Mouse (Mus musculus) cerebellum, adult 2 months (tissue): ENCODE measurements around the gene 1700029P11Rik.
A peak's percentile ranks its signal among the peaks of the same experiment; 100 is the strongest.

Source experiments
- CTCF ChIP-seq: fragments of 200-500 bp; IDR thresholded peaks from 2 replicates; pipeline ENCODE4 v1.5.1; 2011; ENCODE audit warnings: low read depth, mild to moderate bottlenecking, control low read depth, low read length, moderate library complexity, borderline replicate concordance; ENCODE audit not compliant: insufficient read depth
- POLR2A ChIP-seq: fragments of 200-500 bp; IDR thresholded peaks from 2 replicates; pipeline ENCODE4 v1.6.1; 2011; ENCODE audit warnings: low read length, control low read depth, borderline replicate concordance; ENCODE audit not compliant: insufficient read depth

- peak; percentile 87 for TF ChIP-seq CTCF
- TF ChIP-seq POLR2A: no peak
Observed at GRCm38 (mm10) chr15:81938246-81938645, 42.1 kb upstream of the 1700029P11Rik start.
